Mouse (Mus musculus) ZHBTc4 (cell line): Measurements from ENCODE around the gene Mms19.

Experiments used
- DNase-seq: peaks from one replicate; pipeline ENCODE4 v3.0.0-alpha.2; 2011; ENCODE audit warnings: low read depth, low spot score

The Mms19 gene

GRCm38 (mm10) chr19:41998770-41999548 is 18.0 kb upstream of the Mms19 start:
- DNase-seq: no peak

GRCm38 (mm10) chr19:41997090-41997489 is 16.1 kb upstream of the Mms19 start:
- no peak for DNase-seq

- DNase-seq: no peak
Observed at GRCm38 (mm10) chr19:41995483-41995882, 14.5 kb upstream of the Mms19 start.

GRCm38 (mm10) chr19:41994023-41994422 is 13.1 kb upstream of the Mms19 start:
- DNase-seq: no peak

- DNase-seq: no peak
Observed at GRCm38 (mm10) chr19:41993484-41993883, 12.5 kb upstream of the Mms19 start.

- no peak for DNase-seq
Observed at GRCm38 (mm10) chr19:41992971-41993370, 12.0 kb upstream of the Mms19 start.

GRCm38 (mm10) chr19:41991926-41992477 is 11.0 kb upstream of the Mms19 start:
- no peak for DNase-seq

- no peak for DNase-seq
Observed at GRCm38 (mm10) chr19:41989810-41990209, 8.9 kb upstream of the Mms19 start.

- no peak for DNase-seq
Observed at GRCm38 (mm10) chr19:41987206-41987605, 6.2 kb upstream of the Mms19 start.

- no peak for DNase-seq
Observed at GRCm38 (mm10) chr19:41985994-41986393, 5.0 kb upstream of the Mms19 start.

- DNase-seq: no peak
Observed at GRCm38 (mm10) chr19:41982791-41983150, 1.8 kb upstream of the Mms19 start.

- peak; percentile 38 for DNase-seq
Observed at GRCm38 (mm10) chr19:41981931-41982790, 1.2 kb upstream of the Mms19 start.

- no peak for DNase-seq
Observed at GRCm38 (mm10) chr19:41981595-41981927, 604 bp upstream of the Mms19 start, which contains the start of gene Ubtd1. Ubtd1 (plus strand) TSS chr19:41981763.

- peak; percentile 85 for DNase-seq
Observed at GRCm38 (mm10) chr19:41980422-41980818, 537 bp downstream of the Mms19 start.

- no peak for DNase-seq
Observed at GRCm38 (mm10) chr19:41973891-41974794, 6.8 kb downstream of the Mms19 start.

- DNase-seq: no peak
Observed at GRCm38 (mm10) chr19:41969618-41970017, 11.3 kb downstream of the Mms19 start.

- no peak for DNase-seq
Observed at GRCm38 (mm10) chr19:41953574-41953973, 27.4 kb downstream of the Mms19 start.

GRCm38 (mm10) chr19:41952287-41952686 is 28.7 kb downstream of the Mms19 start:
- DNase-seq: peak; percentile 42

GRCm38 (mm10) chr19:41943841-41944240 is 37.1 kb downstream of the Mms19 start:
- no peak for DNase-seq

GRCm38 (mm10) chr19:41938539-41938938 is 42.4 kb downstream of the Mms19 start:
- DNase-seq: no peak

- no peak for DNase-seq
Observed at GRCm38 (mm10) chr19:41935921-41936320, 45.0 kb downstream of the Mms19 start.
